Mouse (Mus musculus) small intestine, adult 2 months (tissue): ENCODE results near the gene Myo3a. TPM values are rescaled to one million over a fixed set of nuclear protein-coding genes. Genes with fewer than 3 reads are reported as not detected.

ENCODE experiments used
- H3K27ac ChIP-seq: fragments of 200-500 bp; 2 replicates; pipeline ENCODE4 v1.5.1; 2012; ENCODE audit warnings: low read depth, low read length, control low read depth, inconsistent platforms; ENCODE audit not compliant: insufficient read depth
- H3K27me3 ChIP-seq: fragments of 200-500 bp; 2 replicates; pipeline ENCODE4 v1.6.1; 2012; ENCODE audit warnings: mild to moderate bottlenecking, moderate library complexity, low read length, inconsistent platforms; ENCODE audit not compliant: control insufficient read depth, insufficient read depth
- H3K36me3 ChIP-seq: fragments of 200-500 bp; 2 replicates; pipeline ENCODE4 v1.6.1; 2012; ENCODE audit warnings: mild to moderate bottlenecking, low read length, control low read depth, inconsistent platforms; ENCODE audit not compliant: control insufficient read depth, insufficient read depth
- H3K4me1 ChIP-seq: fragments of 200-500 bp; 2 replicates; pipeline ENCODE4 v1.6.1; 2012; ENCODE audit warnings: low read length, inconsistent platforms, mixed read lengths; ENCODE audit not compliant: control insufficient read depth, insufficient read depth, insufficient read length
- H3K4me3 ChIP-seq: fragments of 200-500 bp; 2 replicates; pipeline ENCODE4 v1.5.1; 2012; ENCODE audit warnings: low read depth, mild to moderate bottlenecking, control low read depth, inconsistent platforms, low read length, moderate library complexity
- CTCF ChIP-seq: fragments of 200-500 bp; IDR thresholded peaks from 2 replicates; pipeline ENCODE4 v1.5.1; 2012; ENCODE audit warnings: low read depth, mild to moderate bottlenecking, control low read depth, inconsistent platforms, low read length, moderate library complexity, mixed read lengths; ENCODE audit not compliant: insufficient replicate concordance, insufficient read length; ENCODE audit errors: extremely low read depth
- POLR2A ChIP-seq: fragments of 200-500 bp; IDR thresholded peaks from 2 replicates; pipeline ENCODE4 v1.6.1; 2012; ENCODE audit warnings: low read depth, mild to moderate bottlenecking, control low read depth, inconsistent platforms, low read length, moderate library complexity
- WGBS: fragments of 180-500 bp; shearing (Covaris S2); methylation state at CpG from one replicate; pipeline ENCODE4 v1.1.7; 2018; 5-methylcytosine and 5-hydroxymethylcytosine counted together
- polyA plus RNA-seq: library from polyadenylated mRNA; depleted of rRNA; stranded (reverse); fragments of >200 nt; gene quantifications from 2 replicates; pipeline ENCODE4 v1.2.3, GENCODE M21; 2012

The Myo3a gene
- polyA plus RNA-seq, 1 experiment: not detected

- H3K36me3 ChIP-seq: no peaks in the 10 kb centered on the region
- peaks cover 47% of the 10 kb centered on the region for H3K27me3 ChIP-seq
- no peak for TF ChIP-seq CTCF
- no peak for TF ChIP-seq POLR2A
- WGBS: under 1% methylated on average over 60 of the region's 60 CpGs
- H3K27ac ChIP-seq: no peak overlapping the region
- H3K4me3 ChIP-seq: peak overlapping the region; percentile 53
- peaks cover 14% of the 10 kb centered on the region for H3K4me1 ChIP-seq
Observed at GRCm38 (mm10) chr2:22623111-22624070, 396.1 kb downstream of the Myo3a start.

- Histone ChIP-seq H3K4me3 (no peak overlapping the region), H3K36me3 (no peaks in the 10 kb centered on the region), H3K4me1 (peaks cover 14% of the 10 kb centered on the region), H3K27me3 (peaks cover 47% of the 10 kb centered on the region), H3K27ac (no peak overlapping the region)
- no peak for TF ChIP-seq CTCF
- TF ChIP-seq POLR2A: no peak
- 7% methylated on average over 27 of the region's 27 CpGs for WGBS
Observed at GRCm38 (mm10) chr2:22624188-22624975, 397.1 kb downstream of the Myo3a start.

- Histone ChIP-seq H3K27ac (no peak overlapping the region), H3K36me3 (no peaks in the 10 kb centered on the region), H3K4me1 (peaks cover 14% of the 10 kb centered on the region), H3K4me3 (no peak overlapping the region), H3K27me3 (peaks cover 44% of the 10 kb centered on the region)
- 23% methylated on average over 16 of the region's 16 CpGs for WGBS
- no peak for TF ChIP-seq CTCF
- no peak for TF ChIP-seq POLR2A
Observed at GRCm38 (mm10) chr2:22625096-22625960, 398.0 kb downstream of the Myo3a start.

GRCm38 (mm10) chr2:22627147-22627666 is 399.9 kb downstream of the Myo3a start:
- Histone ChIP-seq H3K4me3 (no peak overlapping the region), H3K4me1 (peaks cover 9% of the 10 kb centered on the region), H3K36me3 (no peaks in the 10 kb centered on the region), H3K27ac (no peak overlapping the region), H3K27me3 (peaks cover 28% of the 10 kb centered on the region)
- TF ChIP-seq CTCF: no peak
- no peak for TF ChIP-seq POLR2A
- 37% methylated on average over 3 of the region's 3 CpGs for WGBS

- WGBS: 37% methylated on average over 5 of the region's 5 CpGs
- Histone ChIP-seq H3K27me3 (peaks cover 21% of the 10 kb centered on the region), H3K27ac (no peak overlapping the region), H3K4me3 (no peak overlapping the region), H3K4me1 (peaks cover 5% of the 10 kb centered on the region; the same call in 1 of the 2 replicates), H3K36me3 (no peaks in the 10 kb centered on the region)
- no peak for TF ChIP-seq CTCF
- no peak for TF ChIP-seq POLR2A
Observed at GRCm38 (mm10) chr2:22627819-22628432, 400.6 kb downstream of the Myo3a start.

- no peaks in the 10 kb centered on the region for H3K36me3 ChIP-seq
- WGBS: 37% methylated on average over 8 of the region's 8 CpGs
- H3K27ac ChIP-seq: no peak overlapping the region
- no peaks in the 10 kb centered on the region for H3K27me3 ChIP-seq
- H3K4me3 ChIP-seq: no peak overlapping the region
- H3K4me1 ChIP-seq: no peaks in the 10 kb centered on the region
- TF ChIP-seq POLR2A (no peak), CTCF (peak; percentile 44; the same call in 1 of the 2 replicates)
Observed at GRCm38 (mm10) chr2:22634766-22635165, 407.5 kb downstream of the Myo3a start.
